In genomic region chr12:102365016-102365415, GRCm38 (mm10) we compare ENCODE assay signal across 10 mouse cellular contexts.
DNase-seq lines count a peak whose midpoint lies in the region; ATAC-seq and TF ChIP-seq lines count a peak whose summit lies in the region.
"Had no signal": no experiment of that assay in that cellular context is flagged by ENCODE, and none has a peak within 500 bp of the region (broad histone marks: within the 10 kb centered on the region; RNA-seq: fewer than 3 reads in every experiment).

No protein-coding gene starts in this region.

- DNase-seq in liver, embryonic 13.5 days: no peak
- no peak for DNase-seq in liver
- peak; percentile 5 for DNase-seq in adipocyte (ENCODE audit: low spot score)
- DNase-seq in spleen, postnatal 36 days (ENCODE audit: low spot score in 2 of 2): peak; percentile 62 to 64
- no peak for DNase-seq in midbrain, postnatal 0 days (ENCODE audit: low spot score)
- no peak for DNase-seq in adrenal gland, postnatal 10 days
- DNase-seq: adrenal gland, postnatal 36 days; cerebellum, adult 8-10 months had no signal

- WGBS in liver, embryonic 13.5 days (ENCODE audit: insufficient replicate concordance): 50% methylated on average over 7 of the region's 7 CpGs
- WGBS in midbrain, postnatal 0 days: 83% methylated on average over 7 of the region's 7 CpGs

- ATAC-seq in liver, embryonic 13.5 days (ENCODE audit: low read depth): 0 out of 2 replicates have a peak, but pooled peaks have one; percentile 19
- peak; percentile 77 to 78 for ATAC-seq in hematopoietic stem cell, adult 5-6 weeks (replicated peaks in 1 of 2; ENCODE audit: insufficient read depth in 1 of 2, low FRiP score in 2 of 2, low TSS enrichment in 1 of 2, low read depth in 1 of 2, poor library complexity in 2 of 2, severe bottlenecking in 2 of 2)
- ATAC-seq in midbrain, postnatal 0 days (ENCODE audit: low FRiP score): no peak

- peaks cover 39% of the 10 kb centered on the region for H3K36me3 ChIP-seq in liver, embryonic 13.5 days
- H3K36me3 ChIP-seq in midbrain, postnatal 0 days (ENCODE audit: insufficient read depth, low read length): no peaks in the 10 kb centered on the region

- H3K27ac ChIP-seq in liver, embryonic 13.5 days: no peak overlapping the region
- H3K27ac ChIP-seq in midbrain, postnatal 0 days (ENCODE audit: low read depth, low read length): no peak overlapping the region
- H3K27ac ChIP-seq: limb, embryonic 15.5 days had no signal

- H3K27me3 ChIP-seq in liver, embryonic 13.5 days: no peaks in the 10 kb centered on the region
- no peaks in the 10 kb centered on the region for H3K27me3 ChIP-seq in midbrain, postnatal 0 days (ENCODE audit: insufficient read depth, low read length)
- H3K27me3 ChIP-seq: limb, embryonic 15.5 days had no signal

- no peak for TF ChIP-seq CTCF in midbrain, postnatal 0 days (IDR thresholded peaks at IDR 0.05)

- H3K4me3 ChIP-seq in liver, embryonic 13.5 days (replicated peaks): no peak overlapping the region
- no peak overlapping the region for H3K4me3 ChIP-seq in midbrain, postnatal 0 days (ENCODE audit: low read depth, low read length)
- H3K4me3 ChIP-seq: limb, embryonic 15.5 days had no signal

- no peak overlapping the region for H3K4me2 ChIP-seq in liver, embryonic 13.5 days
- H3K4me2 ChIP-seq in midbrain, postnatal 0 days (ENCODE audit: low read depth, low read length, poor library complexity, severe bottlenecking): no peak overlapping the region
- H3K4me2 ChIP-seq: limb, embryonic 15.5 days had no signal

- H3K4me1 ChIP-seq in liver, embryonic 13.5 days (replicated peaks): 0 out of 2 replicates have a peak, but pooled peaks cover 2% of the 10 kb centered on the region
- no peaks in the 10 kb centered on the region for H3K4me1 ChIP-seq in midbrain, postnatal 0 days (ENCODE audit: insufficient read depth, low read length)

- H3K9ac ChIP-seq in liver, embryonic 13.5 days: no peak overlapping the region
- H3K9ac ChIP-seq in midbrain, postnatal 0 days (replicated peaks; ENCODE audit: low read length, poor library complexity, severe bottlenecking): no peak overlapping the region
- H3K9ac ChIP-seq: limb, embryonic 15.5 days had no signal

- H3K9me3 ChIP-seq in liver, embryonic 13.5 days (replicated peaks): no peaks in the 10 kb centered on the region
- H3K9me3 ChIP-seq in midbrain, postnatal 0 days (ENCODE audit: low read length): no peaks in the 10 kb centered on the region
- H3K9me3 ChIP-seq: limb, embryonic 15.5 days had no signal

Comparison
In these comparisons a context has a peak if more than half of its experiments do, and no peak if none do; other contexts are left out.
1. DNase-seq: peak in adipocyte (single experiment) and spleen, postnatal 36 days (2 of 2); none in liver, embryonic 13.5 days (single experiment), liver (single experiment), midbrain, postnatal 0 days (single experiment) and adrenal gland, postnatal 10 days (single experiment).